Mouse (Mus musculus) megakaryocyte, adult 5-6 weeks (primary cell): Measurements from ENCODE around the gene Mpv17. TPM values are rescaled to one million over a fixed set of nuclear protein-coding genes. Genes with fewer than 3 reads are reported as not detected.

Experiments
- ATAC-seq: 2 replicates; pipeline ENCODE4 v1.8.0; 2016; ENCODE audit warnings: mild to moderate bottlenecking, inconsistent platforms; ENCODE audit not compliant: poor library complexity, severe bottlenecking
- total RNA-seq, 2 experiments: library from RNA; stranded (forward) in 1 of 2; stranded (reverse) in 1 of 2; fragments of 153-499, 151-499 nt in 1 of 2; fragments of 221-1000, 200-1000 nt in 1 of 2; gene quantifications; 2 replicates each; pipeline versions ENCODE4 v1.2.3 to v1.2.4; 2015 to 2017

Gene Mpv17
- total RNA-seq (2015): 30.3 and 40.5 TPM in 2 replicates
- 26.1 and 27.0 TPM in 2 replicates for total RNA-seq (2017)

DNA sequence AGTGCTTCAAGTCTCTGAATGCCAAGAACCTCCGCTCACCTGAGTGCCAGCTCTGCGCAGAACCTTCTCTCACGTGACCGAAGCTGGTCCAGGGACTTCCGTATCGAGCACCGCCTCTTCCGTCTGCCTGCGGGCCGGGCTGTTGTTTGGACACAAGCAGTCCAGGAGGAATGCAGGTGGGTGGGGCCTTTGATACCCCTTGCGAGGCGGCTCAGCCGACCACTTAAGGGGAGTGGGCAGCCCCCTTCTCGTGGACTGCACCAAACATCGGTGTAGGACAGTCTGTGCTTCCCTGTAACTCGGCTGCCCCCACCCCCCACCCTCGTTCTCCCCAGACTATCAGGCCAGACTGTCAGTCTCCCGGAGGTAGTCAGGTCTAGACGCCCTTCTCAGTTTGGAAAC, at the start of gene Mpv17:
Mpv17 (minus strand) TSS at position 100 of the 402 bp plus-strand sequence.
- peak; percentile 99 for ATAC-seq

DNA sequence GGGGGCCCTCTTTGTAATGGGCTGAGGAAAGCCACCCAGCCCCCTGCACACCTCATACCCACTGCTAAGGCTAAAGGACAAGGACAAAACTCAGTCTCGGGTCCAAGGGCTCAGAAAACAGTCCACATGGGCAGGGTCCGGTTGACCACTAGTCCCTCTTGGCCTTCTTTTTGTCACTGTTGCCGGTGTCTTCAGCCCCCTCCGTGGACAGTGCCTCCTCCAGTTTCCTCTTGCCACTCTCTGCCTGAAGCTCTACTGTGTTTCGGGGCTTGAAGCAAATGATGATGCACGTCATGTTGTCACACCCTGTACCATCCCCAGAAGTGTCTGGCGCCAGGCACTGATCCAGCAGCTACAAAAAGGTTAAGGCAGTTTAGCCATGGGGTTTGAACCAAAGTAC, 48.9 kb upstream of the Mpv17 start:
- no peak for ATAC-seq

DNA sequence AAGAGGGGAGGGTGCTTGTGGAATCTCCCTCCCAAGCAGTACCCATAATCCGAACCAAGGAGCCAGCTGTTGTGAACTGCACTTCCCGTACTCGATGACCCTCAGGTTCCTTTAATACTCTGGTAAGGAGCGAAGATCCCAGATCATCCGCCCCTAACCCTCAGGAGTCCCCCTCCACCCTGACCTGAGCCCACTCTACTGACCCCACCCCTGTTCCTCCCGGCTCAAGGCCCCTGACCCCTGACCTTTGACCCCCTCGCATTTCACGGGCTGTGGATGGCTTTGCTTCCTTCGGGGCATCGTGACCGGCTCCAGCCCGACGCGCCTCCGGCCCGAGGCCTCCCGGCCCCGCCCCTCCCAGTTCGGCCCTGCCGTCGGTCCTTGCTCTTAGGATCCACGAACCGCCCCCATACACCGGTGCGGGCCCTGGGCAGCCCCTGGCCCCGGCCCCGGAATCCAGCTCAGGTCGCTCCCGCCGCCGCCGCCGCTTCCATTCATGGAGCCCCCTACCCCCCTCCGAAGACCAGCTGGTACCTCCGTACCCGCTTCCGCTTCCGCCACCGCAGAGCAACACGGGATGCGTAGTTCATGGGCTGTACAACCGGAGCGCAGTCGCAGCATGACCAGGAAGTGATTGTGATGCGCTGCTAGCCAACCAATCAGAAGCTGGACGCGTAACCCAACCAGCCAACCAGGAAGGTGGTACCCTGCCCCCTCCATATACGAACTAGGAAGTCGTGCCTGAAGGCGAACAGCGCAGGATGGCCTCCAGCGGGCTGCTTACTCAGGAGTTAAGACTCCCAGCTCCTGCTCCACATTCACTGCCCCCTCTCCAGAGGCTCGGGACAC, 47.9 kb upstream of the Mpv17 start, which contains the start of gene Zfp513:
Zfp513 (minus strand) TSS at position 562 of the 849 bp plus-strand sequence.
- peak; percentile 95 for ATAC-seq

DNA sequence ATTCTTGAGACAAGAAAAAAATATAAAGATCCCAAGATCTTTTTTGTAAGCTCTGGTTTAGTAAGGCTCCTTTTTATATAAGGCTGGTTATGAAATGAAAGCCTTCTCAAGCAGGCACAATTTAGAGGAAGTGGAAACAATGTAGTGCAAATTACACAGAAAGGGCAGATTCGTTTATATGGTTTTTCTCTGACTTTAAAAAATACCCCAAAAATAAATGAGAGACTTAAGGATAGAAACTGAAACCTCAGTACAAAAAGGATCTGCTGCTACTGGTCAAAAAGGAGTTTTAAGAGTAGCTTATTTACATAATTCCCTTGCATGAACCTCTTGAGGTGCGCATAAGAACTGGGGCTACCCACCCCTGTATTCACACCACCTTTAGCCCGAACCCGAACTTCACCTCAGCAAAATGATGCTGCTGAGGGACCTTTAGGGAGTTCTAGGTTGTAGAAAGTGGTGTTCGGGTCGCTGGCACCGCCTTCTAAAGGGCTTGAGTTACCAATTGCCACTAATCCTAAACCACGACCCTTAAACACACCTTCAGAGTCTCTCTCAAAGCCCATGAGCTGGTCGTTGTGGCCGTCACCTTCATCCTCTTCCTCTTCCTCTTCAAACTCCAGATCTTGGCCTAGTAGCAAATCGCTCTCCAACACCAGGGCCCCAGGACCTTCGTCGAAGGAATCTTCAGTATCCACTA, 47.1 kb upstream of the Mpv17 start:
- no peak for ATAC-seq

DNA sequence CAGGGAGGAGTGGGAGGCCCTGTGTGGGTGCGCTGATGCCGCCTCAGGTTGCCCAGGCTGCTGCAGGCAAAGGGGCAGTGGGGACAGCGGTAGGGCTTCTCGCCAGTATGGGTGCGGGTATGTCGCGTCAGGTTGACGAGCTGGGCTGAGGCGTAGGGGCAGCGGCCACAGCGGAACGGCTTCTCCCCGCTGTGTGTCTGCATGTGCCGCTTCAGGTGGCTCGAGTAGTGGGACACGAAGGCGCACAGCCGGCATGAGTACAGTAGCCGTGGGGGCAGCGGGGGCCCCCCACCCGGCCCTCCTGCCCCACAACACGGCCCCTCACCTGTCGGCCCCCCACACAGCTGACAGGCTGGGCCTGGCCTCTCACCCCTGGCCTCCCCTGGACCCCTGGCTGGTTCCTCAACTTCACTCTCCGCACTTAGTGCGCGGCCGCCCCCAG, 46.3 kb upstream of the Mpv17 start:
- ATAC-seq: no peak

DNA sequence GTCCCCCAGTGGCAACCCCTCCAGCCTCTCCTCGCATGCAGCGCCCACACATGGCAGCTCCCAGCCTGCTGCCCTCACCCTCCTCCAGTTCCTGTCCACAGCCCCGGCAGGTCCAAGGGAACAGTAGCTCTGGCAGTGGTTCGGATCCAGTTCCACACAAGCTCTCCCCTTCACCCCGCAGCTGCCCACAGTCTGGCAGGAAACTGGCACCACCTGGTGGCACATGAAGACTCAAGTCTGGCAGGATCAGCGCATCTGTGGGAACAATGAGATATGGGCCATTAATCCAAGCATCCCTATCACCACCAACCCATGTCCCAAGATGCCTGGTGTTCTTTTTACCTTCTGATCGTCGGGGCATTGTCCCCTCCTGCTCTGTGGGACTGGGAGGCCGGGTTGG, 45.8 kb upstream of the Mpv17 start:
- ATAC-seq: no peak

DNA sequence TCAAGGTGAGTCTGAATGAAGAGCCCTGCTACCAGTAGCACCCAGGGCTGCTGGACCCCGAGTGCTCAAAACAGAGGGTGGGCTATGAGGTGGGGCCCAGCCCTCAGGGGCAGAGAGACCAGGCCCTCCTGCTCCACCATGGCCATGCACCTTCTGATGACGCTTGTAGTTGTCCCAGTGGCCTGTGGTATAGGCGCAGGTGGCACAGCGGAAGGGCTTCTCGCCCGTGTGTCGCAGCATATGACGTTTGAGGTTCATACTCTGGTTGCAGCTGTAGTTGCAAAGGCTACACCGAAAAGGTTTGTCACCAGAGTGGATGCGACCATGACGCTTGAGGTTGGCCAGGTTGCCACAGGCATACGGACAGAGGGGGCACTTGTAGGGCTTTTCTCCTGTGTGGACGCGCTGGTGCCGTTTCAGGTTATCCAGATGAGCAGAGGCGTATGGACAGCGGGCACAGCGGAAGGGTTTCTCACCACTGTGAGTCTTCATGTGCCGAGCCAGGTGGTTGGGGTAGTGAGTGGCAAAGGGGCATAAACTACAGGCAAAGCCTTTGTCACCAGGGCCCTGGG, 45.4 kb upstream of the Mpv17 start:
- ATAC-seq: no peak

DNA sequence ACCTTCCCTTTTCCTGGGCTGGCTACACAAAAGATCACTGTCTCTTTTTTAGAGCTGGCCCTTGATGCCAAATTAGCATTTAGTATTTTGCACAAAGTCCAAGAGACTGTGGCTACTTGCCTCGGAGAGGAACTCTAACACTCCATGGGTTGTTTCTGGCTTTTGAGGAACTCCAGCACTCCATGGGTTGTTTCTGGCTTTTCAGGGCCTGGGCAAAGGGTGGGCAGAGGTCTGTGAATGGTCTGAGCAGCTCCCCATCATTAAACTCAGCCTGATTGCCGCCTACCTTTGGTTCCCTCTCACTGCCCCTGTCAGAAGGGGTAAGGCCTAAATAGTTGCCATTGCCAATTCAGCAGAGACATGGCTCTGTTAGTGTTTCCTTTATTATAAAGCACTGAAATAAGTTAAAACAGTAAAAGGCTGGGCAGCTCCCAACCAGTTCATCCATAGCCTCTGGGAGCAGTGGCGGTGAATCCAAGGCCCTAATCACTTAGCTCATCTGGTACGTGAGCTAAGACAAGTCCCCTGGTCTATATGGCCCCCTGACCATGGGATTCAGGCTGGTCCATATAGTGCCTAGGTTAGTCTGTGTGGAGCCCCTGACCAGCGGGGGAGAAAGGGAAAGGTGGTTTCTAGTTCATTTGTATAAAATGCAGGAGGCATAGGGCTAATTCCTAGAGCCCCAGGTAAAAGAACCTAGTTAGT, 44.7 kb upstream of the Mpv17 start:
- ATAC-seq: no peak

DNA sequence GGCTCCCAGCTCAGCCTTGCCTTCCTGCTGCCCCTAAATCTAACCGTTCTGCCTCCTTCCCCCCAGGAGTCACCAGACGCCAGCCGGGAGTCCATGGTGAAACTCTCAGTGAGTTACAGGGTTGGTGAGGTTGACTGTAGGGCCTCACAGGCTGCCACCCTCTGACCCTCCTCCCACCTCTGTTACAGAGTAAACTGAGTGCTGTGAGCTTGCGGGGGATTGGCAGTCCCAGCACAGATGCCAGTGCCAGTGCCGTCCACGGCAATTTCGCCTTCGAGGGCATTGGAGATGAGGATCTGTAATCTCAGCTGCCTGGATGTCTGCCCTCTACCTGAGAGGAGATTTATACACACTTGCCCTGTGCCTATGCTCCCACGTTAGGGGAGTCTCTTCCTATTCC, 44.1 kb upstream of the Mpv17 start:
- ATAC-seq: no peak

DNA sequence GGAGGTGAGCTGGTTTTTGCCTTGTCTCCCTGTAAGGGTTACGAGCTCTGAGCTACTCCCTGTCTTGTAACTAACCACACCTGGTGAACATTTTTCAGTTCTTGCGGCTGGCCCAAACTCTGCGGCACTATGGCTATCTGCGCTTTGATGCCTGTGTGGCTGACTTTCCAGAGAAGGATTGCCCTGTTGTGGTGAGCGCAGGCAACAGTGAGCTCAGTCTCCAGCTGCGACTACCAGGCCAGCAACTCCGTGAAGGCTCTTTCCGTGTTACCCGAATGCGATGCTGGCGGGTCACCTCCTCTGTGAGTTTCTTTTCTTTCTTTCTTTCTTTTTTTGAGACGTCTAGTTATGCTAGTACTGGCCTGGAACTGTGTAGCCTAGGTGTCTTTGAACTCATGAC, 43.0 kb upstream of the Mpv17 start:
- no peak for ATAC-seq

DNA sequence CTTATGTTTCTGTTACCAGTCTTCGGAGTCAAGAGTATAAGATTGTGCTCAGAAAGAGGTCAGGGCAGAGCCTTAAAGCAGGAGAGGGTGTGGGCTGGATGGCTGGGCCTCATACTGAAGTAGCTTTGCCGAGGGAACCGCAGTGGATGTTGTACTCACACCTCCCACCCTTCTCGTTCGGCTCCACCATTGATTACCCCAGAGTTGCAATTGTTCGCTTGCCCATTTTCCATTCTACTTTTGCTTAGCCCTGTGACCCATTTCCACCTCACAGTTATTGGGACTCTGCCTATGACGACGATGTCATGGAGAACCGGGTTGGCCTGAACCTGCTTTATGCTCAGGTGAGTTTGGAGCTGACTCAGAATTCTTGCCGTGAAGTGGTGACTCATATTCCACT, 42.2 kb upstream of the Mpv17 start:
- no peak for ATAC-seq

DNA sequence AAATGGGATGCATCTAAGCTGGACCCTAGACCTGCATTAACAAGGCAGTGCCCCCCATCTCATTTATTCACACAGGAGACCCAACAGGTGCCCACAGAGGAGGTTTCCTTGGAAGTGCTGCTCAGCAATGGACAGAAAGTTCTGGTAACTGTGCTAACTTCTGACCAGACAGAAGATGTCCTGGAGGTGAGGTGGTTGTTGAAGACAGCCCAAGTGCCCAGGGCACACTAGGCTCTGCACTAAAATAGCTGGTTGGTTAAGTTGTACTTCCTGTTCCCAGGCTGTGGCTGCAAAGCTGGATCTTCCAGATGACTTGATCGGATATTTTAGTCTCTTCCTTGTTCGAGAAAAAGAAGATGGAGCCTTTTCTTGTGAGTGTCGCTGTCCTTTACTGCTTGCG, 41.6 kb upstream of the Mpv17 start:
- ATAC-seq: no peak

DNA sequence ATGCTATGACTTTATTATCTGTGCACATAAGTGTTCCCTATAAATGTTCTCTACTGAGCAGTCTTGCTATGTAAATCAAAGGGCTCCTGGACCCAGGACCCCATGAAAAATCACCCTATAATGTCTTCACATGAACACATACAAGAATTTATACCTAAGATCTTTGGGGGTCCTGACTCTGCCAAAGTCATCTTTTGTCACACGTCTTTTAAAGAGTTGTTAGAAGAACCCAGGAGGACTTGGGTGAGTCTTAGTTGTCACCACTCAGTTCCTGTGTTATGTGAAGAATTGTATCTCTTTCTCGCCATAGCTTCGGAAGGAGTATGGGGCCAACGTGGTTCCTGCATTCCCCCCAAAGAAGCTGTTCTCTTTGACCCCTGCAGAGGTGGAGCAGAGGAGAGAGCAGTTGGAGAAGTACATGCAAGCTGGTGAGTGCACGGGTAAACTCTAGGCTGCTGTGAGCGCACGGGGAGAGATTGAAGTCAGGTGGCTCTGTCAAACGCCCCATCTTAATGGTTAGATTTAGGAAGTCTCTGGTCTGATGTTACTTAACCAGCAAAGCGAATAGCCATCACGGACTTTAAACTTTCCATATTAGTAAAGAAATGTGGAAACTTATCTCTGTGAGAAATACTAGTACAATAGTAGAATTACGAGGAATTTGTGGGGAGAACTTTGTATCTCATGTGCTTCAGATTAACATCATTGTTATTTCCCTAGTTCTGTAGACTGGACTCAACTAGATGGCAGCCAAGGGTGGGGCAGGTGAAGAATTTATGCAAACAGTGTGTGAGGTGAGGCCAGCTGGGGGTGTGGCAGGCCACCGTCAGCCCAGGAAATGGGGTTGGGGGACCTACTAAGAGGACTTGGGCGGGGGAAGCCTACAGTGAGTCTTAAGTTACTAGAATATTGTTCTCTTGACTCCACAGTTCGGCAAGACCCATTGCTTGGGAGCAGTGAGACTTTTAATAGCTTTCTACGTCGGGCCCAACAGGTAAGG, 40.7 kb upstream of the Mpv17 start:
- ATAC-seq: no peak

DNA sequence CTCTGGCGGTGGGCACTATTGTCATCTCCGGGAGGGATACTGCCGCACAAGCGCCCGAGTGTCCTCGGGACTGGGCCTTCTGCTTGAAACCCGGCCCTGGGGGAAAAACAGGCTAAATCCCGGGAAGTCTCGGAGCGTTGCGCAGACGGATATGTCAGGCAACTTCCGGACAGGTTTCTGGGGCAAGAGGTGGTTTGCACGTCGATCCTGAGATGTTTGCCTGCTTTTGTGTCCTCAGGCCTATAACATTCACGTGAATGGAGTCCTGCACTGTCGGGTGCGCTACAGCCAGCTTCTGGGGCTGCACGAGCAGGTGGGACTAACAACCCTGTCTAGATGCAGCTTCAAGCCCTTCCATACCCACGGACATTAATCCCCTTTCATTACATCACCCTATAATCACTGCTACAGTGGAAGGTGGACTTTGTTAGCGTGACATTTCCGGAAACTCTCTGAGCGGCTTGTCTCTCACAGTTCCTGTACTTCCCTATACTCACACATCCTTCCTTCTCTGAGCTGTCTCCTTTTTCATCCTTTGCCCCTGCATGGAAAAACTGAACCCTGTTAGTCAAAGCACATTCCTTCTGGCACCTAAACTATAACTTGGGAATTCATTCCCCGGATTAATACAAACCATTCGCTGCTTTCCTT, 39.7 kb upstream of the Mpv17 start:
- ATAC-seq: no peak

DNA sequence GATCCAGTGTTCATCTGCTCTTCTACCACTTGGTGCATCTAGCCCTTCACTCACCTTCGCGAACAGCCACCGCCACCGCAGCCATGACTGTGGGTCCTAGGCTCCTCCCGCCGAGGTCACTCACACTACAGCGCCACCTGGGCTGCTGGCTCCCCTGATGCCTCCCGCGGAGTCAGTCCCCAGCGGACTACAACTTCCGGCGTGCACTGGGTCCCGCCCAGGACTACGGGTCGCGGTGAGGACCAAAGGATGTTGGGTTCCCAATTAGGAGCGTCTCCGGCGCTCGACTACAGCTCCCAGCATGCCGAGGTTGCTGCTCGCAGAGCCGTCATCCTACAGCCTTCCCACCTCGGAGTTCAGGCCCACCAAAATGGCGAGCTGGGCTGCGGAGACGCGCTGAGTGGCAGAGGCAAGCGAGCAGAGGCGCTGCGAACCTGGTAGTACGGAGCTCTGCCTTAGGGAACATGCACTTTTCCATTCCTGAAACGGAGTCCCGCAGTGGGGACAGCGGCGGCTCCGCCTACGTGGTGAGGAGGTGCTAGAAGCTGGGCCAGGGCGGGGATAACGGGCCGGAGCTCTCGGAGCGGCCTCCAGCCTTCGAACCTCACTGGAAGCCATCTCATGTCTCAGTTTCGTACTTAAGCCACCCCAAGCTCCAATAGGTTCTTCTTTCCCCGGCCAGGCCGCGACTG, 39.0 kb upstream of the Mpv17 start, which contains the start of the genes Snx17 and Eif2b4:
Snx17 (plus strand) TSS at position 289 of the 692 bp plus-strand sequence.
Eif2b4 (minus strand) TSS at position 492 of the 692 bp plus-strand sequence.
- peak; percentile 93 for ATAC-seq

DNA sequence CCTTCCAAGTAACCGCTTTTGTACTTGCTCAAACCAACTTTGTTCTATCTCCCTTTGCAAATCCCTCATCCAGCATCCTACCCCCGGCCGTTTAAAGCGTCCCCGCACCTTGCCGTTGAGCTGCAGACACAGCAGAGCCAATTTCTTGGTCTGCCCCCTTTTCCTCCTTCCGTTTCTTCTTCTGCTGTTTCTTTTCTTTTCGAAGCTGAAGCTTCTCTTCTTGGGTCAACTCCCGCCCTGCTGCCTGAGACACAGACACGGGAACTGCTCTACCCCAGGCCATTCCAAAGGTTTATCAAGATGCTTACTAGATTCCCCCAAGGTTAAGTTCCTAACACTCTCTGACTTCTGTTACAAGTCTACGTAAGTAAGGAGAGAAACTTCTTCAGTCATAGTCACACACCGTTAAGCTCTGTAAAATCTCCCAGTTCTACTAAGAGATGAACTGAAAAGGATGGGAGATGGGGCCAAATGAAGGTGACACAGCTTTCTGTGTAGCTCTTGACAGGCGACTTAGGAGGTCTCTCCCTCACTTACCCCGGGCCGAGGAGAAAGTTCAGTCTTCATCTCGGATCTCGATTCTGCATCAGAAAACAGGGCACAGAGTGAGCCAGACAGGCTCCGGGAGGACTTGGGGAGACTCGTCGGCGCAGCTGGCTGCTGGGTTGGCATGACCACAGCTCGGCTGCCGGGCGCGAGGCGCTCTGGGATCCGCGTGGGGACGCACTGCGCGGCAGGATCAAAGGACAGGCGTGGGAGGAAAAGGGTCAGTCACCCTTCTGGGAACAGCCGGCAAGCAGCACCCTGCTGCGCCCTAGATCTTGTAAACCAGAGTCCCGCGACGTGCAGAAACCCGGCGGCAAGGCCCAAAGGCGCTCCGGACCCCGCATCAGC, 38.2 kb upstream of the Mpv17 start:
- ATAC-seq: peak; percentile 45

DNA sequence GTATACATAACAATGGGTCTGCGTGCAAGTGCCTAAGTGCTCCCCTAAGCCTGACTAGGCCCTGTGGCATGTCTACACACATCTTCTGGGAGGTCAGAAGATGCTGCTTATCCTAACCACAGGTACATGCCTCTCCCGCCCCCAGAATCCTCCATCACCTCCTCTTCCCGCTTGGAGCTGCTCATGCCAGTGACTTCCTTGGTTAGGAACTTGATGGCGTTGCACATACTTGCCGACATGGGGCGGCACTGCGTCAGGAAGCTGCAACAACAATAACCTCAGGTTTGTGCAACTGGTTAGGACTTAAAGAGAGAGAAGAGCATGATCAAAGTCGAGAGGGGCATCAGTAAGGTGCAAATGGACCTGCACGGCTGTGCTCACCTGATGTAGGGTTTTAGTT, 36.1 kb upstream of the Mpv17 start:
- no peak for ATAC-seq
